In the genomic region with DNA sequence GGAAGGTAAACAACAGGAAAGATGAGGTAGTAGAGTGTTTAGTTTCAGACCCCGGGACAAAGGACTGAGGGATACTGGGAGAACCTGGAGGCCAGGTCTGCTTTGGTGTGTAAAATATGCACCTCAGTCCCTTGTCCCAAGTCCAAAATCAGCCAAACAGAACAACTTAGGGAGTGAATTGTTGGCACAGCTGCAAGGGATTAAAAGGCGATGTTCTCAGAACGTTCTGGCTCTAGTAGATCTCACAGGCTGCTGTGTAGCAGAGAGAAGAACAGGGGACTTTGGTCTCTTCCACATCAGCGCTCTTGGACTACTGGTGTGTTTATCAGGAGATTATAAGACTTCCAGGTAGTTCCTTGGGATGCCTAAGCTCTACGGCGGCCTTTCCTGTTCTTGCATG, we compare ENCODE assay signal across 23 mouse cellular contexts. TPM values are rescaled to one million over a fixed set of nuclear protein-coding genes. Genes with fewer than 3 reads are reported as not detected.
"Had no signal": no experiment of that assay in that cellular context is flagged by ENCODE, and none has a peak within 500 bp of the region (broad histone marks: within the 10 kb centered on the region; RNA-seq: fewer than 3 reads in every experiment).

No protein-coding gene starts in this region.

- H3K4me2 ChIP-seq: limb, embryonic 15.5 days; liver, embryonic 13.5 days; lung, embryonic 15.5 days; midbrain, embryonic 11.5 days; midbrain, embryonic 15.5 days; neural tube, embryonic 12.5 days had no signal

- H3K27ac ChIP-seq: hindbrain, postnatal 0 days; limb, embryonic 15.5 days; liver, embryonic 13.5 days; lung, embryonic 15.5 days; macrophage; midbrain, embryonic 15.5 days; neural tube, embryonic 12.5 days had no signal

- H3K4me3 ChIP-seq: limb, embryonic 15.5 days; liver, embryonic 13.5 days; lung, embryonic 15.5 days; megakaryocyte, embryonic 14.5 days; midbrain, embryonic 15.5 days; neural tube, embryonic 12.5 days had no signal

- ATAC-seq: hindbrain, postnatal 0 days; liver, postnatal 0 days; midbrain, embryonic 15.5 days had no signal

- H3K36me3 ChIP-seq: limb, embryonic 15.5 days; liver, embryonic 13.5 days; lung, embryonic 15.5 days; midbrain, embryonic 15.5 days; neural tube, embryonic 12.5 days had no signal

- DNase-seq: left cerebral cortex, postnatal 4 days; liver, embryonic 13.5 days; liver, postnatal 0 days; lung, postnatal 14 days; right cerebral cortex, adult 18-20 months; right cerebral cortex, postnatal 25 days; thymus, postnatal 36 days had no signal

- H3K27me3 ChIP-seq: liver, embryonic 13.5 days; lung, embryonic 15.5 days; midbrain, embryonic 15.5 days; neural tube, embryonic 12.5 days had no signal

- H3K4me1 ChIP-seq: liver, embryonic 13.5 days; lung, embryonic 15.5 days; megakaryocyte, embryonic 14.5 days had no signal

- H3K9ac ChIP-seq: limb, embryonic 15.5 days; liver, embryonic 13.5 days; liver, postnatal 0 days; lung, embryonic 15.5 days; midbrain, embryonic 15.5 days; neural tube, embryonic 12.5 days had no signal

- H3K9me3 ChIP-seq: limb, embryonic 15.5 days; liver, embryonic 13.5 days; lung, embryonic 15.5 days; megakaryocyte, embryonic 14.5 days; midbrain, embryonic 15.5 days; neural tube, embryonic 12.5 days had no signal

RNA-seq across cellular contexts. Expression of gene Npvf, which starts 6.6 kb away (rescaled TPM):
- total RNA-seq: hindbrain, postnatal 0 days; layer of hippocampus, adult 8-10 months; layer of hippocampus, postnatal 14 days; left cerebral cortex, adult 18-20 months; left cerebral cortex, postnatal 4 days; monocyte, adult 5-6 weeks had no signal
- polyA plus RNA-seq: hindbrain, postnatal 0 days; intestine, embryonic 14.5 days; large intestine, adult 2 months; limb, embryonic 15.5 days; liver, embryonic 13.5 days; liver, postnatal 0 days; lung, embryonic 15.5 days; midbrain, embryonic 11.5 days; neural tube, embryonic 12.5 days; small intestine, adult 2 months; stomach, embryonic 16.5 days had no signal

RNA-seq across cellular contexts. Expression of gene 4921507P07Rik, which starts 51.2 kb away (rescaled TPM):
- polyA plus RNA-seq: macrophage; small intestine, adult 2 months had no signal
